Mouse (Mus musculus) c-Kit-positive CD71-positive TER-119-positive erythroid progenitor cells, embryonic 14.5 days (primary cell): ENCODE measurements around the gene Elovl2.
"Not testable (repeated sequence)": the region's sequence is repeated elsewhere in the genome, so short reads cannot be mapped to it uniquely, and the experiment has no call there.

ENCODE experiments used
- DNase-seq: peaks from one replicate; pipeline ENCODE4 v3.0.0-alpha.2; 2013; ENCODE audit warnings: low spot score

Gene Elovl2

DNA sequence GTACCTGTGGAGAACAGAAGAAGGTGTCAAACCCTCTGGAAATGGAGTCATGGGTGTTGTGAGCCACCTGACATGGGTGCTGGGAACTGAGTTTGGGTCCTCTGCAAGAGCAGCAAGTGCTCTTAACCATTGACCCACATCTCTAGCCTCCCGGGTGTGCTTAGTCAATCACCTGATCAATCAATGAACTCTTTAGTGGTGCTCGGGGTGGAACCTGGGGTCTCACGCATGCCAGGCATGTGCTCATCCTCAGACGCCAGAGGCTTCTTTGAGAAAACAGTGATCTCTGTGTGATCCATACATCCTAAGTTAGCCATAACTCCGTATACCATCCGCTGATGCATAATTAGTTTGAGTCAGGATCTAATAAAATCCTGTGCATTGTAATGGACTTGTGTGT is 15.0 kb upstream of the Elovl2 start:
- no peak for DNase-seq

- DNase-seq, result no peak
These were observed 13.0 kb upstream of the Elovl2 start for GRCm38 (mm10) chr13:41233241-41233640.

GRCm38 (mm10) chr13:41232209-41232608 is 12.0 kb upstream of the Elovl2 start:
- DNase-seq, result no peak

GRCm38 (mm10) chr13:41231389-41231983 is 11.3 kb upstream of the Elovl2 start:
- no peak for DNase-seq

DNA sequence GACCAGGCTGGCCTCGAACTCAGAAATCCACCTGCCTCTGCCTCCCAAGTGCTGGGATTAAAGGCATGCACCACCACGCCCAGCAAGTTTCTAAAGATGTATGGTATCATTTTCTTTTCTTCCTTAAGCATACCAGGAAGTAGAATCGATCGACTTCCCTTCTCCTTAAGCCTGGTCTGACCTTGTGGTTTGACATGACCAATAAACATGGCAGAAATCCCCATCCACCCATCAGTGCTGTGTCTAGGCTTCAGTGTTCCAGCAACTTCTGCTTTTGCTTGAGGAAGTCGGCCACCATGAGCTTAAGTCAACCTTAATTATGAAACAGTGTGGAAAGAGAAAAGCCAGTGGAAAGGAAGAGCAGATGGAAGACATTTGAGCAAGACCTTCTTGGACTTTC is 10.1 kb upstream of the Elovl2 start:
- no peak for DNase-seq

GRCm38 (mm10) chr13:41228060-41228459 is 7.9 kb upstream of the Elovl2 start:
- no peak for DNase-seq

DNA sequence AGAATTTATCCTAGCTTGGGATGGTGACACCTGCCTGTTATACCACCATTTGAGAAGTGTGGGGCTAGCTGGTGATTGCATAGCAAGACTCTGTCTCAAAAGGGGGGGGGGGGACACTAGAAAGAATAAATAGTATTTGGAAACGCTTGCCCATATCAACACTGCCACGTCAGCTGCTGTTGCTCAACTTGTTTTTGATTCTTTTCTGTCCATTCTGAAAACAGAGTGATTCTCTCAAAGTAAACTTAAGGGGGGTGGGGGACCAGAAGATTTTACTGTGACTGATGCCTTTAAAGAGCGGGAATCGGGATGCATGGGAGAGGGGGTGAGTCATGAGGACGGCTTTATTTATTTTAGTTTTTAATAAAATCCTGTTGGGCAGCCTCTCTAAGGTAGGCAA is 6.3 kb upstream of the Elovl2 start:
- no peak for DNase-seq

DNA sequence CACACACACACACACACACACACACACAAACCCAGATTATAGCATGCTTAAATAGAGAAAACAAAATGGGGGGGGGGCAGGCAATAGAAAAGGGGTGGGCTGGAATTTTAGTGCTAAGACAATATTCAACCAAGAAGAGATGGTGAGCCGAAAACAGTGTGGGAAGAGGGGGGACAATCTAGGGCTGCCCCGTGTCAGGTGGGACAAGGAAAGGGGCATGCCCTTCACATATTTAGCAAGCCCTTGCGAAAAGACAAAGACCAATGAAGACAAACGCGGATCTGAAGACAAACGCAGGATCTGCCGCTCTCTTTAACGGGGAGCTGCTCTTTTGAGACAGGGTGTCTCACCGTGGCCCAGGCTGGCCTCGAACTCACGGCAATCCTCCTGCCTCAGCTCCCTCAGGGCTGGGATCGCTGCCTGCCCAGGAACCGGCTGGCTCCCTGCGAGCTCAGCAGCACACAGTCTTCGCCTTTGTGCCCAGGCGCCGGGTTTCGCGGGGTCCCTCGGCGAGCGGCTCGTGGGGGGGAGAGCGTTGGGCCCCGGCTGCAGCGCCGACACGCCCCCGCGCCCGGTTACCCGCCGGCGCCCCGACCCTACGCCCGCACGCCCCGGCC is 410 bp downstream of the Elovl2 start:
- no peak for DNase-seq

- no peak for DNase-seq
These were observed 1.1 kb downstream of the Elovl2 start for GRCm38 (mm10) chr13:41219056-41219455.

DNA sequence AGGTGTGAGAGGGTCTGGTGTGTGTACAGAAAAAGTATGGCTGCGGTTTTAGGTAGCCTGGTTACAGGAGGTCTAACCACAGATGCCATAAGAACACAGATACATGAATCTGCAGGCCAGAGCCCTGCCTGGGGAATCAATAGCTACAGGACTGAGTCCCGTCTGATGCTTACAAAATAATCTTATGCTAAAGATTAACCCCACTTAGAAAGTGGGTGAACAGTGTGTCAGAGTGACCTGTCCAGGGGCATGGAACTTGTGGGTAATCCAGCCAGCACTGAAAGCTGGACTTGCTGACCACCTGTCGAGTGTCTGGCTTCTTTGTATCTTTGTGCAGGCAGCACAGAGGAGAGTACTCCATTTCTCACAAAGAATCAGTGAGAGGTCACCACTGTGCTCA is 4.0 kb downstream of the Elovl2 start:
- DNase-seq, result no peak

GRCm38 (mm10) chr13:41215669-41216068 is 4.5 kb downstream of the Elovl2 start:
- DNase-seq, result no peak

- DNase-seq, result no peak
These were observed 7.5 kb downstream of the Elovl2 start for GRCm38 (mm10) chr13:41212558-41213322.

DNA sequence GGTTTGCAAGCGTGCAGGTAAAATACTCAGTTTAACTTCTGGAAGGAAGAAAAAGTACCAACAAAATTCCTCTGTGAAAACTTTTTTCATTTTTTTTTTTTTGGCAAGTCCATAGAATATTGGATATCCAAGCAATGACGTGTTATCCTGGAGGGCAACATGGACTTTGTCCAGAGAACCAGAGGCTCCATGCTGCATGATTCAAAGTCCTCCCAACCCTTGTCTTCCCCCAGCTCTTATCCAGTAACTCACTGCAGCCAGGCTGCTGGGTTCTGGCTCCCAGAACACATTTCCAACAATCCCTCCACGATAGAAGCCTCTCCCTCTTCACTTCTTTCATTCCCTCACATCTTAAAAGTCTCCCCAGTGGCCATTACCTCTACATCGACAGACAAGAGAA is 8.9 kb downstream of the Elovl2 start:
- no peak for DNase-seq

DNA sequence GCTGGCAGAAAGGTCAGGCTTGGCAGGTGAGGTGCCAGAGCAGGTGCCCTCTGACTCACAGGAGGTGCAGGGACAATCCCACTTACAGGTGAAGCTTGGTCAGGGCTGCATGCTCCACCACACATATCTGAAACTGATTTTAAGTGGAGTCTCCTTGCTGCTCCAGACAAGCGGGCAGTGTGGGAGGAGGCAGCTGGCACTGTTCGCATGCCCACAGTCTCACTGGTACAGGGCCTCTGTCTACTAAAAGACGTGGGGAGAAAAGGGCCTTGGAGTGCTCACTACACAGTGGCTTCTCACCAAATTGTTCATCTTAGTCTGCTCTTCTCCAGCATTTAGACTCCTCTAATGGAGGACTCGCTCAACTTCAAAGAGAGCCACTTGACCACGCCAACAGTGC is 14.0 kb downstream of the Elovl2 start:
- DNase-seq, result no peak

DNA sequence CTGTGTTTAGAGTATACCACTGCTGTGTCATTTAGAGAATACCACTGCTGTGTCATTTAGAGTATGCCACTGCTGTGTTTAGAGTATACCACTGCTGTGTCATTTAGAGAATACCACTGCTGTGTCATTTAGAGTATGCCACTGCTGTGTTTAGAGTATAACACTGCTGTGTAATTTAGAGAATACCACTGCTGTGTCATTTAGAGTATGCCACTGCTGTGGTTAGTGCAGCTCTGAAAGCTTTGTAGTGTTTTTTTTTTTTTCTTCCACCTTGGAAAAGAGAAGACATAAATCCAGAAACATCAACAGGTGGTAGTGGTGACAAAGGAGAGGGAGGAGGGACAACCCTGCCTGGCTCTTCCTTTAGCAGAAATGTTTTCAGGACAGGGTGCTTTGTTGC is 14.6 kb downstream of the Elovl2 start:
- not testable (repeated sequence) for DNase-seq

GRCm38 (mm10) chr13:41203691-41204090 is 16.5 kb downstream of the Elovl2 start:
- no peak for DNase-seq

DNA sequence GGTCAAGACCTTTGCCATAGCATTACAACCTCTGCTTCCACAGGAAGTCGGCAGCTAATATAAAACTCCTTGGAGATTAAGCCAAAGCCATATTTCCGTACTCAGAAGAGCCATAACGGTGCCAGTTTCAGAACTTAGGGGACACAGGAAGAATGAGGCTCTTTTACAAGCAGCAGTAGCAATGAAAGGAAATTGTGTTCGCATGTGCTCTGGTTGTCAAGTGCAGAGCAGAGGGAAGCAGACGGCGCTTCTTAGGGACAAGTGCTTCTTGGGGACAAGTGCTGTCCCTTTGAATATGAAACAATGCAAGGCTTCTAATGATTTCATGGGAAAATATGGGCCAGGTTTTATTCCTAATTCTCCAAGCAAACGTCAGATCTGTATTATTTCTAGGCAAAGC is 16.9 kb downstream of the Elovl2 start:
- no peak for DNase-seq

DNA sequence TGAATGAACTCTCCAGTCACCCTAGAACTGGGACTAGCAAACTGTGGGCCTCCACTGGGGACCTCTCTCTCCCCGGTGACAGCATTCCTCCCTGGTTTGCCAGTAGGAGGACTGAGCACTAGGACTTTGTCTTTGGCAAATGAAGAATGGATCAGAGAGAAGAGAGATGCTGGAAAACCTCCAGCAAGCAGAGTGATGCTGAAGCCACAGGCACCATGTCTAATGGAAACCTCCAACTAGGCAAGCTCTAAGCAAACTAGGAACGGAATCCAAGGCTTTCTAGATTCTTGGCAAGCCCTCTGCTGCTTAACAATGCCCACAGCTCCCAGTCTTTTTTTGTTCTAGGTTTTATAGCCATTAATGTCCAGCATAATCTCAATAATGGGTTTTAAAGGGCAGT is 19.3 kb downstream of the Elovl2 start:
- DNase-seq, result no peak

GRCm38 (mm10) chr13:41195640-41196333 is 24.4 kb downstream of the Elovl2 start:
- DNase-seq, result no peak

DNA sequence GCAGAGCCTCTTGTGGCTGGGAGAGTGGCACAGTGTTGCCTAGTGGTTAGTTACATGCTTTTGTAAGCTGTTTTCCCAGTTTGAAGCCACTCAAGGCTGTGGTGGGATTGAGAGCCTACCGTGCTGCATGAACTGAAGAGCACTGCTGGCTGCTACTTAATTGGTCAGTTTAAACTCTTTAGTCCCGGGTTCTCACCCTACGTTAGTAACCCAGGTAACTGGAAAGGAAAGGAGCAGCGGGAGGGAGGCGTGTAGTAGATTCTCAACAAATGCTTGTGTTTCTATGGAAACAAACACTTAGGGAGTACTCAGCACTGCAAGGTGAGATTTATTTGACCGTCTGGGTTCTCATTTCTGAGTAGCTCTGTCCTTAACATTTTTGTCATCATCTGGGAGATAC is 32.3 kb downstream of the Elovl2 start:
- no peak for DNase-seq

- no peak for DNase-seq
These were observed 61.8 kb downstream of the Elovl2 start for GRCm38 (mm10) chr13:41158426-41158825.

DNA sequence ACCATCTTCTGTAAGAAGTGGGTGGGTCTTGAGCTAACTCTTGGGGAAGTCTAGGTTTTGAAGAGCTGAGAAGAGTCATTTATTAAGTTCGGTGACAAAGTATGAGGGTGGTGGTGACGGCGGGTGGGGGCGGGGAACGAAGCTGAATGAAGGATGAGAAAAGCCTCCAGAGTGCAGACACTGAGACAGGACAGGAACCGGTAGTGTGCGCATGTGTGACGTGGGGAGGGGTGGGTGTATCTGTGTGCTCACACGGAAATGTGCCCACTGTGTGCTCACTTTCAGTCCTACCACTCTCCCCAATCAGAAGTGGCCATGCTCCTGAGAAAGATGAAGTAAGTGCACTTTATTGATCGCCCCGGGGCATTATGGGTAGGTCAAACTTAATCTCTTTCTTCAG is 67.1 kb downstream of the Elovl2 start:
- DNase-seq, result no peak

DNA sequence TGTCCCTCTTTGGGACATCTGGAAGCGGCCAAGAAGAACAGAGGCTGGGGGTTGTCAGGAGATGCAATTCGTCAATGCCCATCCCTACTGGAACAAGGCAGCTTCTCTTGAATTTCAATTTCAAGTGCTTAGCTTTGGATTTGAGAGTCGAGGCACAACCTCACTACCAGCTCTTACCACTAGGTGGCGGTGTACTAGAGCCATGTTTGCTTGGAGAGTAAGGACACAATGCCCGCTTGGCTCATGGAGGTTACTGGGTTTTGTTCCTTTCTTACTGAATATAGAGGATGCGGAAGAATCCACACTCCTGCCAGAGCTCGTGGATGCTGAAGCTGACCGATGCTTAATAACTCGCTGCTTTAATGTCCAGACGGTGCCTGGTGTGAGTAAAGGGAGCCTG is 73.9 kb downstream of the Elovl2 start:
- peak; percentile 64 for DNase-seq
